Mouse (Mus musculus) intestine, embryonic 16.5 days (tissue): ENCODE measurements at regions not wholly inside any gene's neighbourhood (a gene's known extent, or its start where the extent isn't known, plus 50 kb on each side); places are given as distances from the start of the nearest gene placed in this dataset.
A peak's percentile ranks its signal among the peaks of the same experiment; 100 is the strongest.

ENCODE experiments used
- ATAC-seq: fragments of 200-750 bp; cut with Nextera tagmentation; 2 replicates; pipeline ENCODE4 v1.8.0; 2017; ENCODE audit warnings: moderate TSS enrichment, moderate library complexity
- H3K27ac ChIP-seq: fragments of 300-500 bp; sonication (generic); 2 replicates; pipeline ENCODE4 v1.5.1; 2014; ENCODE audit warnings: mild to moderate bottlenecking, low read length
- H3K27me3 ChIP-seq: fragments of 300-500 bp; sonication (generic); replicated peaks from 2 replicates; pipeline ENCODE4 v1.6.1; 2014; ENCODE audit warnings: low read length, control low read depth, mixed read lengths; ENCODE audit not compliant: control insufficient read depth, insufficient read depth
- H3K36me3 ChIP-seq: fragments of 300-500 bp; sonication (generic); 2 replicates; pipeline ENCODE4 v1.6.1; 2014; ENCODE audit warnings: low read length, control low read depth; ENCODE audit not compliant: control insufficient read depth, insufficient read depth
- H3K4me1 ChIP-seq: fragments of 300-500 bp; sonication (generic); 2 replicates; pipeline ENCODE4 v1.6.1; 2014; ENCODE audit warnings: low read length, control low read depth, mixed read lengths; ENCODE audit not compliant: control insufficient read depth, insufficient read depth
- H3K4me2 ChIP-seq: fragments of 300-500 bp; sonication (generic); 2 replicates; pipeline ENCODE4 v1.6.1; 2014; ENCODE audit warnings: low read depth, low read length, control low read depth
- H3K4me3 ChIP-seq: fragments of 300-500 bp; sonication (generic); 2 replicates; pipeline ENCODE4 v1.5.1; 2014; ENCODE audit warnings: mild to moderate bottlenecking, low read length
- H3K9ac ChIP-seq: fragments of 300-500 bp; sonication (generic); 2 replicates; pipeline ENCODE4 v1.6.1; 2014; ENCODE audit warnings: low read depth, low read length
- H3K9me3 ChIP-seq: fragments of 300-500 bp; sonication (generic); 2 replicates; pipeline ENCODE4 v1.6.1; 2016; ENCODE audit warnings: low read length, control low read depth; ENCODE audit not compliant: control insufficient read depth
- WGBS: fragments of 180-500 bp; shearing (Covaris S2); extraction: QIAGEN DNeasy Blood & Tissue Kit; methylation state at CpG from one replicate; pipeline ENCODE4 v1.1.7; 2014; 5-methylcytosine and 5-hydroxymethylcytosine counted together

DNA sequence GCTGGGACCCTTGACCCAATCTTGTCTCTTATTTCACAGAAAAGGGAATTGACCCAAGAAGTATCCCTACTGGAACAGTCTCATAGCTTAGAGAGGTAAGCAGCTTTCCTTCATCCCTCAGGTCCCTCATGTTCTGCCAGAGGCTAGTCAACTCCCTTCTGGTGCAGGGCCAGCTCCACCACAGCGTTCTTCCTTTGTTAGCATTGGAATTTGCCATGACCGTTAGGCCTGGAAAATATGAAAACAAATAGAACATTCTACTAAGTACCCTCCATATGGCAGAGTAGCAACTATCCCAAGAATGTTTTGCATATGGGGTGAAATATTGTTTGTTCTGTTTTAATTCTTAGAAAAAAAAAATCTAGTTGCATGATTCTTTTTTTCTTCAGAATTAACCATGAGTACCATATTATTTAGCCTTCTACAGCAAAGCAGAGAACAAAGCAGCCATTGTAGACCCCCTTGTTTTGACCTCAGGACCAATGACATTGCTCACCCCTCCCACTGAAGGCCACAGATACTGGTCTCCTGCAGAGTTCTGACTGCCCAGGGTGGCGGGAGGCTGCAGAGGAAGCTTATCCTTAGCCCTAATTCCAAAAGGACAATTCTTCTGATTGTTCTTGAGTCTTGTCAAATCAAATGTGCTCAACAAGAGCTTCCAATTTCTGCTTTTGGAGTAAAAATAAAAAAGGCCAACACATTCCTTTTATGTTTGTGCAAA, 78.1 kb upstream of the Ehbp1 start:
- no peaks in the 10 kb centered on the region for H3K27me3 ChIP-seq
- H3K9me3 ChIP-seq: no peaks in the 10 kb centered on the region
- no peak overlapping the region for H3K4me3 ChIP-seq
- no peak for ATAC-seq
- 60% methylated on average over 3 of the region's 3 CpGs for WGBS
- no peak overlapping the region for H3K4me2 ChIP-seq
- no peaks in the 10 kb centered on the region for H3K4me1 ChIP-seq
- no peak overlapping the region for H3K9ac ChIP-seq
- H3K36me3 ChIP-seq: no peaks in the 10 kb centered on the region
- H3K27ac ChIP-seq: no peak overlapping the region

DNA sequence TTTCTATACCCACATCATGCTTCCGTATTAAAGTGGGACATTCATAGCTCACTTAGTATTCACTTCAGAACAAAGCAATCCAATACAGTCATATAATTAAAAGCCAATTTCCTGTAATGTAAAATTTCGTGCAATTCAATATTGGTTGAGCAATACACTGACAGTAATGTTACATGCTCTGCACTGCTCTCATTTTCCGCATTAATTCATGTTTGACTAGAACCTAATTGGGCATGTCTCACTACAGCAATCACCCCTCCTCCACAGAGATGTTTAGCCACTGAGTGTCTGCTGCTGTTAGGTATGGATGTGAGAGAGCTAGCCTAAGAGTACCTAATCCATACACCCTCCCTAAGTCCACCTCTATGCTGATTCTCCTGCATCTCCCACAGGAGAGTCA, 79.7 kb upstream of the Ehbp1 start:
- Histone ChIP-seq H3K9me3 (no peaks in the 10 kb centered on the region), H3K9ac (no peak overlapping the region), H3K4me2 (no peak overlapping the region), H3K4me3 (no peak overlapping the region), H3K27ac (no peak overlapping the region), H3K27me3 (no peaks in the 10 kb centered on the region), H3K36me3 (no peaks in the 10 kb centered on the region), H3K4me1 (no peaks in the 10 kb centered on the region)
- WGBS: 83% methylated on average over 3 of the region's 3 CpGs
- no peak for ATAC-seq

DNA sequence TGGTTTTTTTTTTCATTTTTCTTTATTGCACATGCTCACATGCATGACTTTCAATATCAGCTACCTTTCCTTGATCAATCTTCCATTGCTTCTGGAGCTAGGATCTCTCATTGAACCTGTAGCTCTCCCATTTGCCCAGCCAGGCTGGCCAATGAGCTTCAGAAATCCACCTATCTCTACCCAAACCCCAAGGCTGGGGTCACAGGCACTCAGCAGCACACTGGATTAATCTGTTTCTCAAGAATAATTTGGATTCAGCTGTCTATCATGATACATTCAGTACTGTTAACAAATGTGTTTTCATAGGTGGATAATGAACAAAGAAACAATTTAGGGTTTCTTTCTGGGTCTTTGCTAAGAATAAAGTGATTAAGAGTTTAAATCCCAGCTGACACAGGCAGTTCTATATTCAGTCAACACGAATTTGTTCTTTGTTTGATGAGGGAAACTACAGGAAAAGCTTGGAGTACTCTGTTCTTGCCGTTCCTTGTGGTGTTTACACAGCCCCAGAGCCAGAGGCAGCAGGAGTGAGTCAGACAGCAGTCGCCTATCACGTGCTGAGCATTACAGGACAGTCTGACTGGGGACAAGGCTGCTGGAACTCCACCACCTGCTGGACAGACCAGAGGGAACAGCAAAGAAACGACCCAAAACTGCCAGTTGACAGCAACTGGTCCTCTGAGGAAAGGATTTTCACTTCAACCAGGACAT, 74.6 kb upstream of the Tmem17 start:
- peaks cover 24% of the 10 kb centered on the region for H3K4me1 ChIP-seq
- H3K9me3 ChIP-seq: no peaks in the 10 kb centered on the region
- peak overlapping the region; percentile 45 for H3K9ac ChIP-seq
- H3K27me3 ChIP-seq: no peaks in the 10 kb centered on the region
- H3K4me2 ChIP-seq: peak overlapping the region; percentile 44
- H3K27ac ChIP-seq: peak overlapping the region; percentile 98
- no peaks in the 10 kb centered on the region for H3K36me3 ChIP-seq
- 2% methylated on average over 5 of the region's 5 CpGs for WGBS
- H3K4me3 ChIP-seq: peak overlapping the region; percentile 5; the same call in 1 of the 2 replicates
- ATAC-seq: peak; percentile 96

DNA sequence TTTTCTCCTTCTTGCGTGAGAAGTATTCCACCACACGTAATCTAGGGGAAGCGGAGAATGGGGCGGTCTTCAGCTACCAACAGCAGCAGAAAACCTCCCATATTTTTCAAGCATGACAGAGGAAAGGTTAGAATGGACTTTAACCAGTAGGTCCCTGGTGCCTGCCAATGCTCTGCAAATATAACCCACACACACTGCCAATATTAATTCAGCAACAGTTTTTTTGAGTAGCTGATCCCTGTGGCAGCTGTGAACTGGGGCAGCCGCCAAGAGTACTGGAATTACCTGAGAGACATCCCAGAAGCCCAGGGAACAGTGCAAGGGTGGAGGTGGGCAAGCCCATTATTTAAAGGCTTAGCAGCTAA, 74.1 kb upstream of the Tmem17 start:
- 57% methylated on average over 5 of the region's 5 CpGs for WGBS
- Histone ChIP-seq H3K9me3 (no peaks in the 10 kb centered on the region), H3K4me3 (peak overlapping the region; percentile 5; the same call in 1 of the 2 replicates), H3K4me1 (peaks cover 24% of the 10 kb centered on the region), H3K27me3 (no peaks in the 10 kb centered on the region), H3K36me3 (no peaks in the 10 kb centered on the region), H3K27ac (peak overlapping the region; percentile 98), H3K9ac (peak overlapping the region; percentile 45), H3K4me2 (peak overlapping the region; percentile 44)
- peak; percentile 88 for ATAC-seq

DNA sequence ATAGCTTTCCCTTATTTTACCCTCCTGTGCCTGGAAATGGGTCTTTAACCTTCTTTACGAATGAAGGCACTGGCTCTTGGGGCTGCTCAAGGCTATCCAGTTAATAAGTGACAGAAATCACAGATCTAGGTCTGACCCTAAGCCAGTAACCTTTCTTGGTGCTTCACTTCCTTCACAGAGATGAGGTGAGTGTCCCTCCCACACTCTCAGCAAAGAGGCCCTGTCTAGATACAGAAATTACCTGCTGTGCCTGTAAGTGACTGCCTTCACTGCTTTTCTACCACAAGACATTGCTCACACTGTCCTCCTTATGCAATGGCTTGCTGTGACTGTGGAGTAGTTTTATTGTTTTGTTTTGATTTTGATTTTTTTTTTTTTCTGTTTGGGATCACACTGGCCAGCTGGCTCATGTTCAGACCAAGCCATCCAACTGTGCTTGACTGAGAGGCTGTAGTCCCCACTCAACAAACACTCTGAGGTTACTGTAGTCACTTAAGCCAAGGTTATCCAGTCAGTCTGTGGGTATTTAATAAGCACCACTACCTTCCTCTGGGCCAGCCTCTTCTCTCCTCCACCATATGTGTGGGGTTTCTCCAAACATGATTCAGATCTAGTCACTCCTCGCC, 73.3 kb upstream of the Tmem17 start:
- no peaks in the 10 kb centered on the region for H3K9me3 ChIP-seq
- H3K36me3 ChIP-seq: no peaks in the 10 kb centered on the region
- no peak overlapping the region for H3K9ac ChIP-seq
- WGBS: 58% methylated on average over 2 of the region's 2 CpGs
- H3K4me3 ChIP-seq: no peak overlapping the region
- peaks cover 24% of the 10 kb centered on the region for H3K4me1 ChIP-seq
- H3K27ac ChIP-seq: peak overlapping the region; percentile 98
- no peaks in the 10 kb centered on the region for H3K27me3 ChIP-seq
- peak; percentile 92 for ATAC-seq
- peak overlapping the region; percentile 20 for H3K4me2 ChIP-seq

DNA sequence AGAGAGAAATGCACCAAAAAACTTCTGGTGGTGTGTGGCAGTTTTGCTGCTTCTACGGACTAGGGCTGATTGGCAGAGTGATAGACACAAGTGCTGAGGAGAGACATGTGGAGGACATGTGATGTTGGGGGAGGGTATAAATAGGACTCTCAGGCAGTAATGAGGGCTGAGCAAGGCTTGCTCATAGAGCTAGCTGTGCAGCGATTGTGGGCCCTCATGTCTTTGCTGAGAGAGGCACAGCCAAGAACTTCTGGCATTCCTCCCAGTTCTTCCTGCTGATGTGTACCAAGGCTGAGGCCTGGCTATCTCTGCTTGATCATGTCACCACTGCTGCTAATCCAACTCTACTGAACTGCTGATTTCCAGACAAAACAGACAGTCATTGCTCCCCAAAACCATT, 71.4 kb upstream of the Tmem17 start:
- H3K4me3 ChIP-seq: no peak overlapping the region
- no peak for ATAC-seq
- no peak overlapping the region for H3K27ac ChIP-seq
- H3K9ac ChIP-seq: no peak overlapping the region
- H3K9me3 ChIP-seq: no peaks in the 10 kb centered on the region
- H3K4me1 ChIP-seq: peaks cover 24% of the 10 kb centered on the region
- no peak overlapping the region for H3K4me2 ChIP-seq
- H3K36me3 ChIP-seq: no peaks in the 10 kb centered on the region
- WGBS: 62% methylated on average over 2 of the region's 2 CpGs
- no peaks in the 10 kb centered on the region for H3K27me3 ChIP-seq

DNA sequence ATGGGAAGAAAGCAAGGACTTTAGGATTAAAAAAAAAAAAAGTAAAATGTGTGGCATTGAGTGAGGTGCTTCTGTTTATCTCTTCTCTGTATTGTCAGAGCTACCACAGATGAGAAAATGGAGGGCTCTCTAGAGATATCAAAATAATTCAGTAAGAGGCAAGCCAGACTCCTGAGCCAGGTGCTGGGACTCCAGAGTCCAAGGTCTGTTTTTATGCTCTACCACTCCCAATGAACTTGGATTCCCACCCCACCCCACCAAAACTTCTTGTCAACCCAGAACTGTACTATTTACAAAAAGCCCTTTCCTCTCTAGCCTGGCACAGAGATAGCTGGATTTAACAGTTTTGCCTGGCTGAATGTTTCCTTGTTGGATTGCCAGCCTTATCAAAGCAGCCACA, 58.7 kb upstream of the Tmem17 start:
- Histone ChIP-seq H3K9ac (no peak overlapping the region), H3K4me3 (no peak overlapping the region), H3K4me2 (no peak overlapping the region), H3K27me3 (no peaks in the 10 kb centered on the region), H3K36me3 (no peaks in the 10 kb centered on the region), H3K9me3 (no peaks in the 10 kb centered on the region), H3K4me1 (no peaks in the 10 kb centered on the region; the same call in 1 of the 2 replicates), H3K27ac (no peak overlapping the region)
- peak; percentile 81 for ATAC-seq

DNA sequence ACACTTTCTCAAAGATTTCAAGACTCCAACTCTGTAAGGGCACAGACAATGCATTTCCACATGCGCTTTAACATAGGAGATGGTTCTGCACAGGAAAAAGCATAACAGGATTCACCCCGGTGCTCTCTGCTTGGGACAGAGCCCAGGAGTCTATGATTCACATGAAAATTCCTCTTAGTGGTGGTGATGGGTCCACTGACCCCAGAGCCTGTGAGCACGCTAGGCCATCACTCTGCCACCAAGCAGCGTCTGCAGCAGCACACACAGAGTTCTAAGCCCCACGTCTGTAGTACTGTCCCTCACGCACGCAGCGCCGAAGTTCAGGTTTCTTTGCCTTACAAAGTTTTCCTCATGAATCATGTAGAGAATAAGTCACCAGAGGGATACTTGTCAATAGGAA, 55.6 kb upstream of the Tmem17 start:
- H3K36me3 ChIP-seq: no peaks in the 10 kb centered on the region
- H3K4me2 ChIP-seq: no peak overlapping the region
- no peak overlapping the region for H3K27ac ChIP-seq
- no peaks in the 10 kb centered on the region for H3K9me3 ChIP-seq
- no peak overlapping the region for H3K4me3 ChIP-seq
- H3K27me3 ChIP-seq: no peaks in the 10 kb centered on the region
- no peak for ATAC-seq
- no peak overlapping the region for H3K9ac ChIP-seq
- H3K4me1 ChIP-seq: no peaks in the 10 kb centered on the region; the same call in 1 of the 2 replicates
- WGBS: 93% methylated on average over 9 of the region's 9 CpGs

DNA sequence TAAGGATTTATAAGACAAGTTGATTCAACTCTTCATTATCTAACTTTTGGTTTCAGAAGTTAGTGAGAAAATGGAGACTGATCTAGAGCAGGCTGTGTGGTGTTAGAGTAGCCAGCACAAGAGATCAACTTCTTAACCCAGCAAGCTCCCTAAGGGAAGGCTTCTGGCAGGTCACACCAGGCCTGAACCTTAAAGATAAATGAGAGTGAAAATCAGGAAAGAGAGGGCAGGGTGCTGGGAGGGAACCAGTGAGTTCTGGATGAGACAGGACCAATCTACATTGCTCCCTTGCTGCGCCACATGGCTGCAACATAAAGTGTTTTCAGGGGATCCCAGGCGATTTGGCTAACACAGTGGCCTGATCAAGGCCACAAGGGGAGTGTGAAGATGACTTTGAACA, 54.7 kb upstream of the Tmem17 start:
- Histone ChIP-seq H3K4me3 (no peak overlapping the region), H3K4me2 (no peak overlapping the region), H3K9ac (no peak overlapping the region), H3K9me3 (no peaks in the 10 kb centered on the region), H3K4me1 (no peaks in the 10 kb centered on the region; the same call in 1 of the 2 replicates), H3K36me3 (no peaks in the 10 kb centered on the region), H3K27me3 (no peaks in the 10 kb centered on the region), H3K27ac (no peak overlapping the region)
- WGBS: 82% methylated on average over 2 of the region's 2 CpGs
- no peak for ATAC-seq
